ENCODE assay signal across 8 mouse cellular contexts in the genomic region with DNA sequence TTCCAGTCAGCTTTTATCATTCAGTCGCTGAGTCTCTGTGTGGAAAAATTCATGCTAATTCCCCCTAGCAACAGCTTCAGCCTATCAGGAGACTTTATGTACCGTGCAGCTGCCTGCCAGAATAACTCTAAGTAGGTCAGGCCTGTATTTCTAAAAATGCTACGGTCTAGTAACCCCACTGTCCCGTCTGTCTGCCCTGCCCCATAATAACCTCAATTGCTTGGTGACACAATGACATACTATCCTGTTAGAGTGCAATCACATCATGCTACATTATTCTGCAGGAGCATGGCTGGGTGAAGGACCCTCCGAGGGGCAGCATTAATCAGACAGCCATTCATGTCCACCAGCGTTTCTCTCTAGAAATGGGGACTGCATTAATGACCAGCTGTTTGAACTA.
A peak's percentile ranks its signal among the peaks of the same experiment; 100 is the strongest.
DNase-seq lines count a peak whose midpoint lies in the region; ATAC-seq and TF ChIP-seq lines count a peak whose summit lies in the region.

No protein-coding gene starts in this region.

- H3ac ChIP-seq in myocyte (ENCODE audit: control insufficient read depth, insufficient read length): peak overlapping the region; percentile 37

- 1% methylated on average over 6 of the region's 6 CpGs for WGBS in hindbrain, embryonic 14.5 days
- WGBS in thymus, adult 2 months: 36% methylated on average over 6 of the region's 6 CpGs

- no peak for TF ChIP-seq CTCF in thymus, adult 2 months (IDR thresholded peaks at IDR 0.05; ENCODE audit: borderline replicate concordance, control insufficient read depth, extremely low read depth, insufficient read depth, low read length, poor library complexity)

- H3K9ac ChIP-seq in hindbrain, embryonic 14.5 days: peak overlapping the region; percentile 79

- peak; percentile 76 for DNase-seq in MN1 (ENCODE audit: low spot score)
- peak; percentile 36 for DNase-seq in cerebellum, adult 8-10 months
- peak; percentile 79 for DNase-seq in hindbrain, embryonic 14.5 days (ENCODE audit: low spot score)
- DNase-seq in layer of hippocampus, postnatal 36 days: peak; percentile 52 to 55
- DNase-seq in thymus, adult 2 months: peak; percentile 54

- peak overlapping the region; percentile 34 for H3K4me3 ChIP-seq in hindbrain, embryonic 14.5 days (replicated peaks; ENCODE audit: low read length)
- peak overlapping the region; percentile 81 for H3K4me3 ChIP-seq in myocyte
- H3K4me3 ChIP-seq in thymus, adult 2 months (ENCODE audit: control insufficient read depth, insufficient read depth, low read length): no peak overlapping the region

- peaks cover 45% of the 10 kb centered on the region for H3K79me2 ChIP-seq in myocyte (ENCODE audit: control insufficient read depth, insufficient read depth)

- peak overlapping the region; percentile 97 for H3K27ac ChIP-seq in hindbrain, embryonic 14.5 days
- peak overlapping the region; percentile 98 for H3K27ac ChIP-seq in thymus, adult 2 months (ENCODE audit: control insufficient read depth, insufficient read depth, low read length)

- H3K4me2 ChIP-seq in hindbrain, embryonic 14.5 days (replicated peaks): peak overlapping the region; percentile 65
- H3K4me2 ChIP-seq in myocyte (ENCODE audit: low read depth): peak overlapping the region; percentile 81

- peaks cover 63% of the 10 kb centered on the region for H3K4me1 ChIP-seq in hindbrain, embryonic 14.5 days (replicated peaks; ENCODE audit: control insufficient read depth, insufficient read depth, low read length)
- peaks cover 17% of the 10 kb centered on the region for H3K4me1 ChIP-seq in thymus, adult 2 months (replicated peaks; ENCODE audit: control insufficient read depth, insufficient read depth, low read length)

- ATAC-seq in frontal cortex, adult (ENCODE audit: low TSS enrichment): peak; percentile 38
- ATAC-seq in hindbrain, embryonic 14.5 days (ENCODE audit: low FRiP score): peak; percentile 87
- no peak for ATAC-seq in erythroid progenitor cell, adult 5-6 weeks (replicated peaks; ENCODE audit: low FRiP score, poor library complexity, severe bottlenecking)

- no peaks in the 10 kb centered on the region for H3K9me3 ChIP-seq in hindbrain, embryonic 14.5 days (ENCODE audit: control insufficient read depth, low read length)

- H3K27me3 ChIP-seq in hindbrain, embryonic 14.5 days (ENCODE audit: control insufficient read depth, insufficient read depth, low read length): no peaks in the 10 kb centered on the region
- no peaks in the 10 kb centered on the region for H3K27me3 ChIP-seq in myocyte (ENCODE audit: control insufficient read depth, insufficient read depth, insufficient read length)
- no peaks in the 10 kb centered on the region for H3K27me3 ChIP-seq in thymus, adult 2 months (ENCODE audit: control insufficient read depth, insufficient read depth, low read length)

- TF ChIP-seq POLR2A in myocyte (IDR thresholded peaks at IDR 0.05; ENCODE audit: insufficient read length, low read depth): no peak
- no peak for TF ChIP-seq POLR2A in thymus, adult 2 months (IDR thresholded peaks at IDR 0.05; ENCODE audit: control insufficient read depth, extremely low read depth, insufficient read depth, low read length, poor library complexity)

- H3K36me3 ChIP-seq in hindbrain, embryonic 14.5 days (replicated peaks; ENCODE audit: control insufficient read depth, insufficient read depth): no peaks in the 10 kb centered on the region
- H3K36me3 ChIP-seq in myocyte (ENCODE audit: control insufficient read depth, insufficient read depth): no peaks in the 10 kb centered on the region
- H3K36me3 ChIP-seq in thymus, adult 2 months (ENCODE audit: control insufficient read depth, insufficient read depth, low read length): no peaks in the 10 kb centered on the region

TF ChIP-seq in myocyte, 11 proteins besides CTCF, POLR2A, EP300 and RAD21:
- no peak for TF ChIP-seq E2F4 (IDR thresholded peaks at IDR 0.05; ENCODE audit: insufficient read depth)
- no peak for TF ChIP-seq CEBPB (IDR thresholded peaks at IDR 0.05; ENCODE audit: insufficient read depth, poor library complexity, severe bottlenecking)
- TF ChIP-seq POLR2AphosphoS2 (IDR thresholded peaks at IDR 0.05; ENCODE audit: insufficient read length, low read depth): no peak
- TF ChIP-seq MYOG (IDR thresholded peaks at IDR 0.05; ENCODE audit: control insufficient read depth in 1 of 3, insufficient read depth in 1 of 3, insufficient read length in 2 of 3, low read depth in 2 of 3): peak in 1 of 3 experiments; percentile 11
- TF ChIP-seq REST (IDR thresholded peaks at IDR 0.05; ENCODE audit: insufficient read depth, insufficient read length): no peak
- no peak for TF ChIP-seq TCF12 (IDR thresholded peaks at IDR 0.05; ENCODE audit: insufficient read depth, poor library complexity, severe bottlenecking)
- TF ChIP-seq MYOD1 (IDR thresholded peaks at IDR 0.05; ENCODE audit: control insufficient read depth in 1 of 3, insufficient read length in 2 of 3, low read depth in 2 of 3): peak in 1 of 3 experiments; percentile 30
- no peak for TF ChIP-seq USF1 (IDR thresholded peaks at IDR 0.05; ENCODE audit: low read depth)
- TF ChIP-seq TCF3 (IDR thresholded peaks at IDR 0.05; ENCODE audit: insufficient read length, low read depth): no peak
- no peak for TF ChIP-seq MAX (IDR thresholded peaks at IDR 0.05; ENCODE audit: low read depth)
- no peak for TF ChIP-seq SRF (IDR thresholded peaks at IDR 0.05; ENCODE audit: control insufficient read depth, insufficient read length, low read depth)
